Mouse (Mus musculus): ENCODE measurements around the gene Arhgap29. TPM values are rescaled to one million over a fixed set of nuclear protein-coding genes. Genes with fewer than 3 reads are reported as not detected.

Gene Arhgap29
- polyA plus RNA-seq, 1 experiment, result not detected

- Histone ChIP-seq H3K27me3 (ENCODE audit: control insufficient read depth) (peaks cover 3% of the 10 kb centered on the region), H3K9me3 (ENCODE audit: control insufficient read depth, low read length) (no peaks in the 10 kb centered on the region), H3K4me1 (ENCODE audit: control insufficient read depth) (peaks cover 20% of the 10 kb centered on the region), H3K4me3 (replicated peaks) (no peak overlapping the region), H3K36me3 (ENCODE audit: control insufficient read depth) (no peaks in the 10 kb centered on the region)
- TF ChIP-seq TAL1 (IDR thresholded peaks at IDR 0.05; ENCODE audit: low read length) (no peak), GATA1 (IDR thresholded peaks at IDR 0.05; ENCODE audit: low read length) (no peak)
Measured at GRCm38 (mm10) chr3:121915191-121915590, 37.1 kb upstream of the Arhgap29 start.

GRCm38 (mm10) chr3:121916802-121917532, 35.4 kb upstream of the Arhgap29 start:
- Histone ChIP-seq H3K27me3 (ENCODE audit: control insufficient read depth) (peaks cover 3% of the 10 kb centered on the region; the same call in 1 of the 2 replicates), H3K9me3 (ENCODE audit: control insufficient read depth, low read length) (no peaks in the 10 kb centered on the region), H3K36me3 (ENCODE audit: control insufficient read depth) (no peaks in the 10 kb centered on the region), H3K4me1 (ENCODE audit: control insufficient read depth) (peaks cover 20% of the 10 kb centered on the region), H3K4me3 (replicated peaks) (peak overlapping the region; percentile 26)
- TF ChIP-seq GATA1 (IDR thresholded peaks at IDR 0.05; ENCODE audit: low read length), result no peak
- TF ChIP-seq TAL1 (IDR thresholded peaks at IDR 0.05; ENCODE audit: low read length), result no peak

- H3K36me3 ChIP-seq (ENCODE audit: control insufficient read depth), result no peaks in the 10 kb centered on the region
- no peak for TF ChIP-seq GATA1 (IDR thresholded peaks at IDR 0.05; ENCODE audit: low read length)
- no peak for TF ChIP-seq TAL1 (IDR thresholded peaks at IDR 0.05; ENCODE audit: low read length)
- H3K4me3 ChIP-seq (replicated peaks), result no peak overlapping the region
- H3K4me1 ChIP-seq (ENCODE audit: control insufficient read depth), result peaks cover 20% of the 10 kb centered on the region
- no peaks in the 10 kb centered on the region for H3K9me3 ChIP-seq (ENCODE audit: control insufficient read depth, low read length)
- H3K27me3 ChIP-seq (ENCODE audit: control insufficient read depth), result no peaks in the 10 kb centered on the region
Measured at GRCm38 (mm10) chr3:121917658-121918057, 34.7 kb upstream of the Arhgap29 start.

GRCm38 (mm10) chr3:121919961-121920360, 32.4 kb upstream of the Arhgap29 start:
- TF ChIP-seq GATA1 (IDR thresholded peaks at IDR 0.05; ENCODE audit: low read length) (no peak), TAL1 (IDR thresholded peaks at IDR 0.05; ENCODE audit: low read length) (no peak)

GRCm38 (mm10) chr3:121920769-121921168, 31.6 kb upstream of the Arhgap29 start:
- H3K27me3 ChIP-seq (ENCODE audit: control insufficient read depth), result peaks cover 2% of the 10 kb centered on the region; the same call in 1 of the 2 replicates
- H3K36me3 ChIP-seq (ENCODE audit: control insufficient read depth), result no peaks in the 10 kb centered on the region
- peaks cover 20% of the 10 kb centered on the region for H3K4me1 ChIP-seq (ENCODE audit: control insufficient read depth)
- no peak overlapping the region for H3K4me3 ChIP-seq (replicated peaks)
- TF ChIP-seq GATA1 (IDR thresholded peaks at IDR 0.05; ENCODE audit: low read length) (no peak), TAL1 (IDR thresholded peaks at IDR 0.05; ENCODE audit: low read length) (no peak)
- no peaks in the 10 kb centered on the region for H3K9me3 ChIP-seq (ENCODE audit: control insufficient read depth, low read length)

More at GRCm38 (mm10) chr3:121919961-121920360, 32.4 kb upstream of the Arhgap29 start:
- Histone ChIP-seq H3K4me3 (replicated peaks) (no peak overlapping the region), H3K9me3 (ENCODE audit: control insufficient read depth, low read length) (no peaks in the 10 kb centered on the region), H3K36me3 (ENCODE audit: control insufficient read depth) (no peaks in the 10 kb centered on the region), H3K4me1 (ENCODE audit: control insufficient read depth) (peaks cover 20% of the 10 kb centered on the region), H3K27me3 (ENCODE audit: control insufficient read depth) (peaks cover 2% of the 10 kb centered on the region; the same call in 1 of the 2 replicates)

GRCm38 (mm10) chr3:121924768-121925486, 27.4 kb upstream of the Arhgap29 start:
- no peaks in the 10 kb centered on the region for H3K9me3 ChIP-seq (ENCODE audit: control insufficient read depth, low read length)
- H3K4me1 ChIP-seq (ENCODE audit: control insufficient read depth), result no peaks in the 10 kb centered on the region
- no peak for TF ChIP-seq GATA1 (IDR thresholded peaks at IDR 0.05; ENCODE audit: low read length)
- no peak for TF ChIP-seq TAL1 (IDR thresholded peaks at IDR 0.05; ENCODE audit: low read length)
- H3K36me3 ChIP-seq (ENCODE audit: control insufficient read depth), result no peaks in the 10 kb centered on the region
- H3K27me3 ChIP-seq (ENCODE audit: control insufficient read depth), result peaks cover 2% of the 10 kb centered on the region; the same call in 1 of the 2 replicates
- H3K4me3 ChIP-seq (replicated peaks), result no peak overlapping the region

- Histone ChIP-seq H3K36me3 (ENCODE audit: control insufficient read depth) (no peaks in the 10 kb centered on the region), H3K27me3 (ENCODE audit: control insufficient read depth) (peaks cover 2% of the 10 kb centered on the region; the same call in 1 of the 2 replicates), H3K4me3 (replicated peaks) (no peak overlapping the region), H3K4me1 (ENCODE audit: control insufficient read depth) (no peaks in the 10 kb centered on the region), H3K9me3 (ENCODE audit: control insufficient read depth, low read length) (no peaks in the 10 kb centered on the region)
- TF ChIP-seq GATA1 (IDR thresholded peaks at IDR 0.05; ENCODE audit: low read length), result no peak
- TF ChIP-seq TAL1 (IDR thresholded peaks at IDR 0.05; ENCODE audit: low read length), result no peak
Measured at GRCm38 (mm10) chr3:121927601-121928000, 24.7 kb upstream of the Arhgap29 start.

GRCm38 (mm10) chr3:121932815-121933214, 19.5 kb upstream of the Arhgap29 start:
- H3K4me3 ChIP-seq (replicated peaks), result no peak overlapping the region
- H3K36me3 ChIP-seq (ENCODE audit: control insufficient read depth), result no peaks in the 10 kb centered on the region
- no peaks in the 10 kb centered on the region for H3K27me3 ChIP-seq (ENCODE audit: control insufficient read depth)
- TF ChIP-seq GATA1 (IDR thresholded peaks at IDR 0.05; ENCODE audit: low read length), result no peak
- no peaks in the 10 kb centered on the region for H3K4me1 ChIP-seq (ENCODE audit: control insufficient read depth)
- no peaks in the 10 kb centered on the region for H3K9me3 ChIP-seq (ENCODE audit: control insufficient read depth, low read length)

- H3K27me3 ChIP-seq (ENCODE audit: control insufficient read depth), result no peaks in the 10 kb centered on the region
- peaks cover 7% of the 10 kb centered on the region for H3K4me1 ChIP-seq (ENCODE audit: control insufficient read depth)
- TF ChIP-seq TAL1 (IDR thresholded peaks at IDR 0.05; ENCODE audit: low read length), result no peak
- TF ChIP-seq GATA1 (IDR thresholded peaks at IDR 0.05; ENCODE audit: low read length), result no peak
- no peaks in the 10 kb centered on the region for H3K36me3 ChIP-seq (ENCODE audit: control insufficient read depth)
- H3K9me3 ChIP-seq (ENCODE audit: control insufficient read depth, low read length), result no peaks in the 10 kb centered on the region
- no peak overlapping the region for H3K4me3 ChIP-seq (replicated peaks)
Measured at GRCm38 (mm10) chr3:121936241-121936640, 16.1 kb upstream of the Arhgap29 start.

Data from erythroblast, embryonic 14.5 days (primary cell).